Mouse (Mus musculus) left cerebral cortex, adult 8-10 months (tissue): Measurements from ENCODE around the gene Grid1. TPM values are rescaled to one million over a fixed set of nuclear protein-coding genes. Genes with fewer than 3 reads are reported as not detected.

Experiments used
- DNase-seq, 2 experiments: peaks; one replicate each; pipeline ENCODE4 v3.0.0; 2022; ENCODE audit warnings: low spot score in 2 of 2
- total RNA-seq, 4 experiments: library from RNA; stranded (reverse); gene quantifications; 2 replicates each; pipeline ENCODE4 v1.2.4; 2022

The Grid1 gene
- total RNA-seq: 10 to 100 TPM; 50.4 to 57.7 (median 53.6) TPM

DNA sequence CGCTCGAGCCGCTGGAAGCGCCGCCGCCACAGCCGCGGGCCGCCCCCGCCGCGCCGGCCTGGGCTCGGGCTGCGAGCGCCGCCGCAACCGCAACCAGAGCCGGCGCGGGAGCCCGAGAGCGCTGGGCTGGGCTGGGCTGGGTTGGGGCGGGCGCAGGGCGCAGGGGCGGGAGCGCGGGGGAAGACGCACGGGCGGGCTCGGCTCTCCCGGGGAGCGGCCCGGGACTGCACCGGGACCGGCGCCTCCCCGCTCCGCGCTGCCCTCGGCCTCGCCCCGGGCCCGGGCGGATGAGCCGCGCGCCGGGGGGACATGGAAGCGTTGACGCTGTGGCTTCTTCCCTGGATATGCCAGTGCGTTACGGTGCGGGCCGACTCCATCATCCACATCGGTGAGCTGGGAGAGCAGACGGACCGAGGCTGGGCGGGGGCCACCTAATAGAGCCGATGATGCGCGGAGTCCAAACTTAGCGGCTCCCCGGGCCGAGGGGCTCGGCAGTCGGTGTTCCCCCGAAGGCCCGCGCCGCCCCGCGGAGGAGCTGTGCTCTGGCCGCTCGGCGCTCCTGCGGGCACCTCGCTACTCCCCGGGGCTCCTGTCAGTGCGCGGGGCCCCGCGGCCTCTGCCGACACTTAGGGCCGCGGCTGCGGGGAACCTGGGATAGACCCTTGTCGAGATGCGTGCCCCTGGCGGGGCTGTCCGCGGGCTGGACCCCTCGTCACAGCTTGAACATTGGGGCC lies at the start of gene Grid1:
Gene Grid1, plus strand, starts transcription at position 190 of the 734 bp plus-strand sequence.
- DNase-seq: peak; percentile 40 to 52

DNA sequence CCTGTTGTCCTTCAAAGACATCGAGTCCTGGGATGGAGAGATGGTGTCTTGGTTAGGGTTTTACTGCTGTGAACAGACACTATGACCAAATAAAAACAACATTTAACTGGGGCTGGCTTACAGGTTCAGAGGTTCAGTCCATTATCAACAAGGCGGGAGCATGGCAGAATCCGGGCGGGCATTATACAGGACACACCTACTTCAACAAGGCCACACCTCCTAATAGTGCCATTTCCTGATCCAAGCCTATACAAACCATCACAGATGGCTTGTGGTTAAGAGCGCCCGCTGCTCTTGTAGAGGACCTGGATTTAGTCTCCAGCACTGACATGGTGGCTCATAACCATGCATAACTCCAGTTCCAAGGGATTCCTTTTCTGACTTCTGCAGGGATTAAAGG lies 49.4 kb upstream of the Grid1 start:
- no peak for DNase-seq

DNA sequence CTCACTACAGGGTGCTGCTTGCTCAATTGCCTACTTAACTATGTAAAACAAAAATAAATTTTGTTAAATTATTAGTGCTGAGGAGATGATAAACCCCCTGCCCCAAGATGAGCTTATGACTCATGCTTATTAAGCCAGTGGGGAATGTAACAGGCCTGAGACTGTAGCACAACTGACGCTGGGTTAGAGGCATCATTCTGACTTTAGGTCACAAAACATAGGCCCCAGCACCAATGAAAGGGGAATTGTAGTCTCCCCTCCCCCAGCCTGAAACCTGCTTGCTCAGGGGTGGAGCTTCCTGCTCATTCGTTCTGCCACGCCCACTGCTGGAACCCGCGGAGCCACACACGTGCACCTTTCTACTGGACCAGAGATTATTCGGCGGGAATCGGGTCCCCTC lies 48.3 kb upstream of the Grid1 start:
- DNase-seq: no peak

- no peak for DNase-seq
These were observed 47.8 kb upstream of the Grid1 start for GRCm38 (mm10) chr14:34772132-34772531.

GRCm38 (mm10) chr14:34773681-34774080 lies 46.2 kb upstream of the Grid1 start:
- DNase-seq: no peak

- DNase-seq: no peak
These were observed 45.7 kb upstream of the Grid1 start for GRCm38 (mm10) chr14:34774231-34774630.

- no peak for DNase-seq
These were observed 43.1 kb upstream of the Grid1 start for GRCm38 (mm10) chr14:34776719-34777385.

- no peak for DNase-seq
These were observed 42.1 kb upstream of the Grid1 start for GRCm38 (mm10) chr14:34777810-34778209.

- no peak for DNase-seq
These were observed 41.1 kb upstream of the Grid1 start for GRCm38 (mm10) chr14:34778760-34779159.

- DNase-seq: no peak
These were observed 26.4 kb upstream of the Grid1 start for GRCm38 (mm10) chr14:34793406-34794037.

- DNase-seq: peak in 1 of 2 experiments; percentile 84
These were observed 9.0 kb upstream of the Grid1 start for GRCm38 (mm10) chr14:34810763-34811489.

DNA sequence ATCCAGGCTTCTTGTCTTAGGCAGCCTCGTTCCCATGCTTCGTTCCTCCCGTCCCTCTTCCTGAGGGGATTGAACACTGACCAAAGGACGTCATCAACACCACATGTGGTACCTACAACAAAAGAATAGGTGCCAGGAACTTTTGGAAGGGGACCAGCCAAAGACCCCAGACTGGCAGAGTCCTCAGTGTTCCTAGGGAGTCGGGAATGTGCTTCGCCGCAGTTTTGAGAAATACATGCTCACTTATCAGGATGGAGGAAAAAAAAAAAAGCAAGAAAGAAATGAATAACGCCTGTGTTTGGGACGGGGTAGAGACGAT lies 8.5 kb upstream of the Grid1 start:
- DNase-seq: no peak

GRCm38 (mm10) chr14:34816301-34816700 lies 3.6 kb upstream of the Grid1 start:
- DNase-seq: peak in 1 of 2 experiments; percentile 4

GRCm38 (mm10) chr14:34818387-34818980 lies 1.4 kb upstream of the Grid1 start:
- no peak for DNase-seq

- DNase-seq: peak in 1 of 2 experiments; percentile 51
These were observed 588 bp upstream of the Grid1 start for GRCm38 (mm10) chr14:34819121-34819918.

- DNase-seq: peak in 1 of 2 experiments; percentile 28
These were observed 721 bp downstream of the Grid1 start for GRCm38 (mm10) chr14:34820653-34821005.

- DNase-seq: peak in 1 of 2 experiments; percentile 10
These were observed 1.4 kb downstream of the Grid1 start for GRCm38 (mm10) chr14:34821131-34821790.

GRCm38 (mm10) chr14:34823136-34823535 lies 3.2 kb downstream of the Grid1 start:
- DNase-seq: peak; percentile 49 to 64

DNA sequence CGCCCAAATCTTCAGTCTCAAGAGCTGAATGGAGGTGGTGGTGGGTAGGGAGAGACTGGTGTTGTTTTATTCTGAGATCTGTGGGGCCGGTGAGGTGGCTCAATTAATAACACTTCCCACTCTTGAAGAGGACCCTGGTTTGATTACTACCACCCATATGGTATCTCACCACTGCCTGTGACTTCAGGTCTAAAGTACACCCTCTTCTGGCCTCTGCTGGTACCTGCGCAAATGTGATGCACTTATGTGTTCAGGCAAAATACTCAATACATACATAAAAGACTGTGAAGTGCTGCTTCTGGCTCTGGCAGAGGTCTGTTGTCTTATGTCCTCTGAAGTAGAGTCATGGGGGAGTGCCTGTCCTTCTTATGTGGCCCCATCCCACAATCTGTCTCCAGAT lies 4.3 kb downstream of the Grid1 start:
- peak in 1 of 2 experiments; percentile 5 for DNase-seq

- peak in 1 of 2 experiments; percentile 57 for DNase-seq
These were observed 6.0 kb downstream of the Grid1 start for GRCm38 (mm10) chr14:34825902-34826301.
